Mouse (Mus musculus) T-helper 2 cell (primary cell): ENCODE data around the gene Ifi206.

Experiments
- in situ Hi-C: fragments of 300-600 bp; cut with MboI, MseI; formaldehyde crosslinking; loops from one replicate; pipeline ENCODE4 v1.15.1; 2025; ENCODE audit warnings: high pct_unique_total_duplicates

Gene Ifi206

DNA sequence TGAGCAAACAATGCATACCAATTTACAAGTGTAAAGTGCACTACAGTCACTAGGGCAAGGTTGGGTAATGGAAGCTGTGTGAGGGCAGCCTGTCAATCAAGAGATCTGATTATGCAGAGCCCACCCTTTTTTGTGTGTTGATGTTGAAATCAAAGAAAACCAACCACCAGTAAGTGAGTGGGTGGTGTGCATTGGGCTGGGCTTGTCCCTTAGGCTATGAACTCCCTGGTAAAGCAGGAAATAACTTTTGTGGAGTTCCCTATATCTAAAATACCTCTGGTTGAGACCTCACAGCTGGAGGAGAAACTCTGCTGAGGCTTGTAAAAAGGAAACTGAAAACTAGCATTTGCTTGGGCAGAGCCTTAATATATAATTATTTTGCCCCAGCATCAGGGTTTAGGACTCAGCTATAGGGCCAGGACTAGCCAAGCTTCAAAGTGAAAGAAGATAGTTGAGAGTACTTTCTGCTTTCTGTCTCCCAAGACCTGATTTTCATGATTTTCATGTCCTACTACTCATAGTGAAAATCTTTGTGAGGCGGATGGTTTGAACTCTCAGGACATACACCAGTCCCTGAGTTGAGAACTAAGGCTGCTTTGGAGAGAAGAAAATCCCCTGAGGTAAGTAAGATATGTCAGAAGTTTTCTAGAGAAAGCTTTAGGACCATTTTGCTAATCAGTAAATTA, 71.8 kb downstream of the Ifi206 start:
- in situ Hi-C loops = loop anchor here (10.0 kb wide), 1 partner anchor 1654 kb away; the partner anchor contains the start of gene Slamf1

DNA sequence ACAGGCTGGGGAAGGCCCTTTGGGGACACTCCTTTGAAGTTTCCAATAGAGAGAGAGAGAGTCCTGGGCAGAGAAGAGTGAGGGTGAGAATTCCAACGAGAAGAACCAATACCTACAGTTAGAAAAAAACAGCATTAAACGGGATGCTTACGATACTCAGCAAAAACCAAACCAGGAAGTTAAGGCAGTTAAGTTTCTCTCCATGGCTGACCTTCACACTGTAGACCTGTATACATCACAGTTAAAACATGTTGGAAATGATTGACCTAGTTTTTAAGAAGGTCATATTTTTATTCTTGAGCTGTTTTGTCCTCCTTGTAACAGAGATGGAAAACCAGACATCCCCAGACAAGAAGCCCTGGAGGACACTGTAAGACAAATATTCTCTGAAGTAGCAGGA, 72.3 kb downstream of the Ifi206 start:
- in situ Hi-C loops = loop anchor here (10.0 kb wide), 1 partner anchor 1654 kb away; the partner anchor contains the start of gene Slamf1
